Mouse (Mus musculus) forebrain, embryonic 11.5 days (tissue): ENCODE measurements at regions not wholly inside any gene's neighbourhood (a gene's known extent, or its start where the extent isn't known, plus 50 kb on each side); places are given as distances from the start of the nearest gene placed in this dataset.
"Not testable (repeated sequence)": the region's sequence is repeated elsewhere in the genome, so short reads cannot be mapped to it uniquely, and the experiment has no call there.

ENCODE experiments used
- ATAC-seq: fragments of 200-750 bp; cut with Nextera tagmentation; replicated peaks from 2 replicates; pipeline ENCODE4 v1.8.0; 2017; ENCODE audit warnings: moderate TSS enrichment; ENCODE audit not compliant: low FRiP score
- DNase-seq: peaks from one replicate; pipeline ENCODE4 v3.0.0-alpha.2; 2017; ENCODE audit warnings: low spot score
- H3K27ac ChIP-seq: fragments of 300-500 bp; sonication (generic); 2 replicates; pipeline ENCODE4 v1.5.1; 2014; ENCODE audit warnings: low read depth, low read length
- H3K27me3 ChIP-seq: fragments of 300-500 bp; sonication (generic); 2 replicates; pipeline ENCODE4 v1.6.1; 2014; ENCODE audit warnings: mild to moderate bottlenecking, low read length, mixed read lengths; ENCODE audit not compliant: control insufficient read depth, insufficient read depth
- H3K36me3 ChIP-seq: fragments of 300-500 bp; sonication (generic); 2 replicates; pipeline ENCODE4 v1.6.1; 2014; ENCODE audit warnings: mild to moderate bottlenecking, low read length, moderate library complexity, mixed read lengths; ENCODE audit not compliant: control insufficient read depth, insufficient read depth
- H3K4me1 ChIP-seq: fragments of 300-500 bp; sonication (generic); replicated peaks from 2 replicates; pipeline ENCODE4 v1.6.1; 2014; ENCODE audit warnings: low read length, mixed read lengths; ENCODE audit not compliant: control insufficient read depth, insufficient read depth
- H3K4me2 ChIP-seq: fragments of 300-500 bp; sonication (generic); 2 replicates; pipeline ENCODE4 v1.6.1; 2014; ENCODE audit warnings: low read depth, mild to moderate bottlenecking, low read length, moderate library complexity, mixed read lengths; ENCODE audit not compliant: severe bottlenecking
- H3K4me3 ChIP-seq: fragments of 300-500 bp; sonication (generic); 2 replicates; pipeline ENCODE4 v1.5.1; 2014; ENCODE audit warnings: low read depth, low read length
- H3K9ac ChIP-seq: fragments of 300-500 bp; sonication (generic); 2 replicates; pipeline ENCODE4 v1.6.1; 2014; ENCODE audit warnings: low read length
- H3K9me3 ChIP-seq: fragments of 300-500 bp; sonication (generic); 2 replicates; pipeline ENCODE4 v1.6.1; 2016; ENCODE audit warnings: low read length, mixed read lengths; ENCODE audit not compliant: control insufficient read depth
- WGBS: fragments of 180-500 bp; shearing (Covaris S2); extraction: QIAGEN DNeasy Blood & Tissue Kit; methylation state at CpG from one replicate; pipeline ENCODE4 v1.1.7; 2014; 5-methylcytosine and 5-hydroxymethylcytosine counted together

DNA sequence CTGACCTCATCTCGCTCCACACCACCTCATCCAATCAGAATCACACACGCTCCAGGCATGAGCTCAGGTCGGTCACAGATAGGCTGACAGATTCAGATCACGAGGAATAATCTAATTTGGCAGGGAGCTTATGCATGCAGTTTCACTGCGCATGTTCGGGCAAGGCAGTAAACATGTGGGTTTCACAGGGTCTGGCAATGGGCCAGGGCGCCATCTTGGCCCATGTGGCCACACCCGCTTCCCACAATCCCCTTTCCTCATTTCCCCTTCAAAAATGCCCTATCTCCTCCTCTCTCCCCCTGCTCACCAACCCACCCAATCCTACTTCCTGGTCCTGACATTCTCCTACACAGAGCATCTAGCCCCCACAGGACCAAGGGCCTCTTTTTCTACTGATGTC is 127.2 kb upstream of the Tdrd3 start:
- not testable (repeated sequence) for ATAC-seq, H3K9ac ChIP-seq, H3K4me2 ChIP-seq, H3K36me3 ChIP-seq, H3K4me3 ChIP-seq, H3K27me3 ChIP-seq, DNase-seq, H3K9me3 ChIP-seq, H3K27ac ChIP-seq, H3K4me1 ChIP-seq
- WGBS = 94% methylated on average over 8 of the region's 8 CpGs

DNA sequence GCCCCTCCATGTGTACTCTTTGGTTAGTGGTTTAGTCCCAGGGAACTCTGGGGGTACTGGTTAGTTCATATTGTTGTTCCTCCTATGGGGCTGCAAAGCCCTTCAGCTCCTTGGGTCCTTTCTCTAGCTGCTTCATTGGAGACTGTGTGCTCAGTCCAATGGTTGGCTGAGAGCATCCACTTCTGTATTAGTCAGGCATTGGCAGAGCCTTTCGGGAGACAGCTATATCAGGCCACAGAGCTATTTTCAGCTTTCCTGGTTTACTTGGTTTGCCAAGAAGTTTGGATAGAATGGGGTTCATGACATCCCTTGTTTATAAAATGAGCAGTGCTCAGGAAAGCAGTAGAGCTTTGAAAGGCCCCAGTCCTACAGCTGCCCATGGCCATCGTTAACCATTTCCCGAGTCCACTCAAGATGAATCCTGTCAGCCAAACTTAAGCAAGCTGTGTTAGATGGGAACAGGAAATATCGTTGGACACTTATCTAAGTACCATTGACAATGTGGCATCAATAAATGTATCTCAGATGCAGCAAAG is 126.7 kb upstream of the Tdrd3 start:
- Histone ChIP-seq H3K4me1 (no peaks in the 10 kb centered on the region), H3K4me3 (no peak overlapping the region), H3K9me3 (no peaks in the 10 kb centered on the region), H3K27ac (no peak overlapping the region), H3K4me2 (no peak overlapping the region), H3K27me3 (no peaks in the 10 kb centered on the region), H3K9ac (no peak overlapping the region), H3K36me3 (no peaks in the 10 kb centered on the region)
- no peak for ATAC-seq
- DNase-seq = no peak
- 92% methylated on average over 4 of the region's 4 CpGs for WGBS

DNA sequence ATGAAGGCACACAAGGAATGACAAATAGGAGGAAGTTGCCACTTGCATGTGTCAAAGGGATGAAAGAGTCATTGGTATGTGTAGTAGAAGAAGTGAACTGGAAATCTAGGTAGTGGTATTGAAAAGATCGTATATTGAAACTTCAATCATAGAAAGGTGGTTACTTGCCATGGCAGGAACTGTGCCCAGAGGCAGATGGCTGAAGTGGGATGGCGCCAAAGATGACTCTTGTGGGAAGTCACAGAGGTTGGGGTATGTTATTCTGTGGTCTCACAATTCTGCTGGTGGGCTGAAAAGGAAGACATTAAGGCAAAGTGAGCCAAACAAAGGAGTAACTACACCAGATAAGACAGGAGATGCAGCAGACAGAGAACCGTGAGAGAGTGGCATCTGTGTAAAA is 121.2 kb upstream of the Tdrd3 start:
- Histone ChIP-seq H3K4me2 (no peak overlapping the region), H3K36me3 (no peaks in the 10 kb centered on the region), H3K27ac (no peak overlapping the region), H3K4me3 (no peak overlapping the region), H3K9me3 (no peaks in the 10 kb centered on the region), H3K9ac (no peak overlapping the region), H3K27me3 (no peaks in the 10 kb centered on the region), H3K4me1 (no peaks in the 10 kb centered on the region)
- ATAC-seq (no peak), DNase-seq (no peak)
- 94% methylated on average over 3 of the region's 3 CpGs for WGBS

DNA sequence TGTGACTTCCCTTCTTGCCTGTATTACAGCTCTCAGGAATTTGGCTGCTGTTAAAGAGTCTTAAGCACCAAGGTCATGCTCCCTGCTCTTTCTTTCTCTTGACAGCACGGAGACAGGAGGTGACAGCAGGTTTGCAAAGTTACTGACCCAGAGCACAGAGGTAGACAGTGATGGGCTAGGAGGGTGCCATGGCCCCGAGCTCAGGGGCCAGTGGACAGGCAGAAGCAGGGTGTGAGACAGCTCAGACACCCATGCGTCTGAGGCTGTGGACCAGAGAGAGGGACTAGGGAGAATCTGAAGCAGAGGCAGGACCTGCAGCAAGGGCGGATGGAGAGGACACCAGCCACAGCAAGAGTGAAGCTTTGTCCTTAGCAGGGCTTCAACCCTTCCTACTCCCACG is 119.3 kb upstream of the Tdrd3 start:
- Histone ChIP-seq H3K27ac (no peak overlapping the region), H3K4me3 (no peak overlapping the region), H3K4me2 (no peak overlapping the region), H3K9me3 (no peaks in the 10 kb centered on the region), H3K36me3 (no peaks in the 10 kb centered on the region), H3K4me1 (no peaks in the 10 kb centered on the region), H3K9ac (no peak overlapping the region), H3K27me3 (no peaks in the 10 kb centered on the region)
- no peak for DNase-seq
- no peak for ATAC-seq
- 51% methylated on average over 5 of the region's 5 CpGs for WGBS

DNA sequence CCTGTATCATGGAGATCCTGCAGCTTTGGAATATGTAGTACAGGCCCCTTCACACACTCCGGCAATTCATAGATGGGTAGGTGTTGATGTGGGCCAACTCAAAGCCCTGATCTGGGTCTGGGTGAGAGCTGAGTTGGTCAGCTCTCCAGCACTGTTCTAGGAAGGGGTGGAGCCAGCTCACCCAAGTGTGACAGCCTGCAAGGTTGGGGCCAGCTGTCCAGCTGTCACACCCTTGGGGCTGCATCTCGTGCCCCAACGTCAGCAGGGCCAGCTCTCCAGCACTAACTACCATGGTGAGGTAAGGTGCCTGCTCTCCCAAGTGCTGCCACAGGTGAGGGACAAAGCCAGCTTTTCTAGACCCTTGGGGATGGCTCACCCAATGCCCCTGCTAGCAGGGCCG is 115.6 kb upstream of the Tdrd3 start:
- Histone ChIP-seq H3K4me1 (no peaks in the 10 kb centered on the region), H3K36me3 (no peaks in the 10 kb centered on the region), H3K9ac (no peak overlapping the region), H3K9me3 (no peaks in the 10 kb centered on the region), H3K4me2 (no peak overlapping the region), H3K4me3 (no peak overlapping the region), H3K27me3 (no peaks in the 10 kb centered on the region), H3K27ac (no peak overlapping the region)
- DNase-seq (no peak), ATAC-seq (0 out of 2 replicates have a peak, but pooled peaks have one; percentile 15)
- 73% methylated on average over 4 of the region's 4 CpGs for WGBS

DNA sequence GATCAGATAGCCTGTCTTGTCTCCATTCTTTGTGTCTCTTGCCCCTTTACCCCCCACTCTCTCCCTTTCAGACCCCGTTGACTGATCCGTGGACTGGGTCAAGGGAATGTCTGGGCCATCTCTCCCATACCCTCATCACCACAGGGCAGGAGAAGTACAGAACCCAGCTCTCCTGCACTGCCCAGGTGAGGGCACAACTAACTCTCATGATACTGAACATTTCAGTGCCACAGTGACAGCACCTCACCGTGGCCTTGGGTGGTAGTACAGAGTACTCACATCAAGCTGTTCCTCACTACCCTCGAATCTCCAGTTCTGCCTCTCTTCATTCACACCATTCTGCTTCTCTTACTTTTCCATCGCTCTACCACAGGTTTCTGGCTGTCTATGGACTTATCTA is 114.9 kb upstream of the Tdrd3 start:
- no peaks in the 10 kb centered on the region for H3K4me1 ChIP-seq
- no peaks in the 10 kb centered on the region for H3K36me3 ChIP-seq
- ATAC-seq (no peak; the same call in 1 of the 2 replicates), DNase-seq (no peak)
- H3K4me3 ChIP-seq = no peak overlapping the region
- no peaks in the 10 kb centered on the region for H3K9me3 ChIP-seq
- H3K4me2 ChIP-seq = no peak overlapping the region
- H3K27ac ChIP-seq = no peak overlapping the region
- no peaks in the 10 kb centered on the region for H3K27me3 ChIP-seq
- WGBS = 83% methylated on average over 5 of the region's 5 CpGs
- no peak overlapping the region for H3K9ac ChIP-seq

DNA sequence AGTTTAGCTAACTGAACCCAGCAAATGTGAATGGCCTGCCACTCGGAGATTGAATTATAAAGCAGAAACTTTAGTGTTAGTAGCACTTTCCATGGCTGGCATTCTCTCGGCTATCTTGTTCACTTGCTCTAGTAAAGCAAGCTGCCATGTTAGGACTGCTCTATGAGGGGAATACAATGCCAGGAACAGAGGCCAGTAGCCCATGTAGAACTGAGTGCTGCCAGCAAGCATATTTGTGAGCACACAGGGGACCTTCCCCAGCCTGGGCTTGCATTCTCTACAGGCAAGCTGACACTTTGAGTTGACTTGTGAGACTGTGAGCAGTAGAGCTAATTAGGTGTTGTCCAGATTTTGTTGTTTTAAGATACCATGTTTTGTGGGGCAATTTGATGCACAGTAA is 111.0 kb upstream of the Tdrd3 start:
- no peak overlapping the region for H3K4me2 ChIP-seq
- H3K9me3 ChIP-seq = no peaks in the 10 kb centered on the region
- WGBS = 76% methylated on average over 2 of the region's 2 CpGs
- H3K4me1 ChIP-seq = no peaks in the 10 kb centered on the region
- ATAC-seq = no peak
- no peaks in the 10 kb centered on the region for H3K27me3 ChIP-seq
- H3K27ac ChIP-seq = no peak overlapping the region
- H3K36me3 ChIP-seq = no peaks in the 10 kb centered on the region
- no peak overlapping the region for H3K9ac ChIP-seq
- H3K4me3 ChIP-seq = no peak overlapping the region
- DNase-seq = no peak

DNA sequence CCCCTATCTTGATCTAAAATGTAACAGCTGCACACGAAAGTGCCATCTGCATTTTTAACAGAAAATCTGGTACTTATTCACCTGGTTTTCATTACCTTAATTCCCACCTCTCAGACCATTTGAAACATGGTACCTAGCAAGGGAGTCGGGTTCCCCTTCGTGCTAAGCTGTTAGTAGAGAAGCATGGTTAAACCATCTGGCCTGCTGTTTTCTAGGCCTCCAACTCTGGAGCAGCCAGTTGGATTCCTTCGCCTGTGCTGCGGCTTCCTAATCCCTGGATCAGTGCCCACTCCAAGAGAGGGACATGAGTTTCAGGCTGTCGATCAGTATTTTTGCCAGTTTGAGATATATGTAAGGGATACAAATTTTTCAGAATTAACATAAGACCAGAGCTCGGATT is 110.4 kb upstream of the Tdrd3 start:
- Histone ChIP-seq H3K4me2 (no peak overlapping the region), H3K36me3 (no peaks in the 10 kb centered on the region), H3K27me3 (no peaks in the 10 kb centered on the region), H3K4me3 (no peak overlapping the region), H3K4me1 (no peaks in the 10 kb centered on the region), H3K9ac (no peak overlapping the region), H3K9me3 (no peaks in the 10 kb centered on the region), H3K27ac (no peak overlapping the region)
- WGBS = 71% methylated on average over 7 of the region's 7 CpGs
- no peak for DNase-seq
- no peak for ATAC-seq

DNA sequence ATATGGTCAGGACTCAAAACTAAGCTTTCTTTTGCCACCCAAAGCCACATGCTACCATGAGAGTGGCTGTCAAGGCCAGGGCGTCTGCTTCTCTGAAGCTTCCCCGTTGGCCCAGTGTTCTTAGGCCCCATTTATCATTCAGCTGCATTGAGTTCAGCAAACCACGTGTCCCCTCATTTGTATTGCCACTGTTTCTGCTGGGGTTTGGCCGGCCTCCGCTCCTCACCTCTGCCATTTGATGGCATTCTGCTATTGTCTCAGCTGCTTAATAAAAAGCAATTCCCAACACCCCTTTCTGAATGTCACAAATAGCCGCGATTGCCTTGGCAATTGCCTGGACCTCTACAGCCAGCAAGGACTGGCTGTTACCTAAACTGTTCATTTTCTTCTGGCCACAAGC is 108.4 kb upstream of the Tdrd3 start:
- H3K4me1 ChIP-seq = no peaks in the 10 kb centered on the region
- no peak overlapping the region for H3K4me2 ChIP-seq
- 56% methylated on average over 7 of the region's 7 CpGs for WGBS
- DNase-seq (no peak), ATAC-seq (peak; percentile 56)
- H3K27me3 ChIP-seq = no peaks in the 10 kb centered on the region
- H3K4me3 ChIP-seq = no peak overlapping the region
- no peaks in the 10 kb centered on the region for H3K9me3 ChIP-seq
- H3K36me3 ChIP-seq = no peaks in the 10 kb centered on the region
- no peak overlapping the region for H3K27ac ChIP-seq
- H3K9ac ChIP-seq = no peak overlapping the region
